ENCODE assay signal across 32 mouse cellular contexts in genomic region chr10:90732823-90733222, GRCm38 (mm10).
A peak's percentile ranks its signal among the peaks of the same experiment; 100 is the strongest.
DNase-seq lines count a peak whose midpoint lies in the region; ATAC-seq lines count a peak whose summit lies in the region.
"Had no signal": no experiment of that assay in that cellular context is flagged by ENCODE, and none has a peak within 500 bp of the region (broad histone marks: within the 10 kb centered on the region; RNA-seq: fewer than 3 reads in every experiment).

No protein-coding gene starts in this region.

- no peaks in the 10 kb centered on the region for H3K4me1 ChIP-seq in liver, embryonic 11.5 days (replicated peaks; ENCODE audit: control insufficient read depth, insufficient read depth, low read length)

- DNase-seq in 3134 (ENCODE audit: extremely low read depth, insufficient read length, low spot score) (peak; percentile 27), 3T3-L1 (ENCODE audit: low read depth, low spot score) (peak; percentile 78), NIH3T3 (ENCODE audit: low read depth) (peak; percentile 55)
- peak; percentile 51 to 54 for DNase-seq in B cell, adult 2 months
- no peak for DNase-seq in lung, postnatal 25 days (ENCODE audit: low spot score)
- DNase-seq in right cerebral cortex, postnatal 4 days: no peak
- DNase-seq in liver, embryonic 11.5 days (ENCODE audit: low spot score): no peak
- DNase-seq: adrenal gland, adult 8-10 months; adrenal gland, postnatal 25 days; cerebellum, adult 11-12 months; cerebellum, adult 8-10 months; cerebellum, postnatal 10 days; cerebellum, postnatal 36 days; embryo, embryonic 11 days; gastrocnemius, postnatal 10 days; gastrocnemius, postnatal 36 days; heart, adult 2 months; heart, postnatal 14 days; heart, postnatal 4 days had no signal

- H3K9me3 ChIP-seq in liver, embryonic 11.5 days (ENCODE audit: control insufficient read depth, low read length): no peaks in the 10 kb centered on the region
- H3K9me3 ChIP-seq: embryonic facial prominence, embryonic 10.5 days; embryonic facial prominence, embryonic 13.5 days; forebrain, embryonic 10.5 days; forebrain, embryonic 13.5 days; G1E; heart, embryonic 10.5 days; heart, embryonic 13.5 days; hindbrain, embryonic 12.5 days; hindbrain, embryonic 15.5 days had no signal

- 48% methylated on average over 4 of the region's 4 CpGs for WGBS in liver, embryonic 11.5 days

- no peaks in the 10 kb centered on the region for H3K36me3 ChIP-seq in liver, embryonic 11.5 days (ENCODE audit: control insufficient read depth, insufficient read depth, low read length)
- H3K36me3 ChIP-seq: embryonic facial prominence, embryonic 10.5 days; embryonic facial prominence, embryonic 13.5 days; forebrain, embryonic 10.5 days; G1E; heart, embryonic 10.5 days; heart, embryonic 13.5 days; hindbrain, embryonic 12.5 days; hindbrain, embryonic 15.5 days had no signal

- ATAC-seq in CD4-positive, CD25-positive, alpha-beta regulatory T cell, adult 4 months: no peak
- ATAC-seq in liver, embryonic 11.5 days (replicated peaks; ENCODE audit: low FRiP score): no peak
- ATAC-seq: activated CD4-positive, CD25-positive, alpha-beta regulatory T cell, adult 4 months; forebrain, embryonic 16.5 days had no signal

- H3K4me2 ChIP-seq in liver, embryonic 11.5 days: no peak overlapping the region
- H3K4me2 ChIP-seq: embryonic facial prominence, embryonic 13.5 days; forebrain, embryonic 13.5 days; heart, embryonic 13.5 days; hindbrain, embryonic 12.5 days; hindbrain, embryonic 15.5 days had no signal

- no peak overlapping the region for H3K9ac ChIP-seq in liver, embryonic 11.5 days (ENCODE audit: low read depth, low read length)
- H3K9ac ChIP-seq: embryonic facial prominence, embryonic 13.5 days; forebrain, embryonic 13.5 days; heart, embryonic 13.5 days; hindbrain, embryonic 12.5 days; hindbrain, embryonic 15.5 days had no signal

- H3K27me3 ChIP-seq in liver, embryonic 11.5 days (replicated peaks; ENCODE audit: control insufficient read depth, insufficient read depth, low read length): no peaks in the 10 kb centered on the region
- H3K27me3 ChIP-seq: hindbrain, embryonic 15.5 days had no signal

- H3K27ac ChIP-seq in liver, embryonic 11.5 days (ENCODE audit: low read depth, low read length): no peak overlapping the region
- H3K27ac ChIP-seq: embryonic facial prominence, embryonic 10.5 days; embryonic facial prominence, embryonic 13.5 days; forebrain, embryonic 10.5 days; forebrain, embryonic 13.5 days; heart, adult 2 months; heart, embryonic 10.5 days; heart, embryonic 13.5 days; hindbrain, embryonic 12.5 days; hindbrain, embryonic 15.5 days had no signal

- H3K4me3 ChIP-seq in liver, embryonic 11.5 days (ENCODE audit: low read depth, low read length): no peak overlapping the region
- H3K4me3 ChIP-seq: embryonic facial prominence, embryonic 10.5 days; embryonic facial prominence, embryonic 13.5 days; erythroblast, embryonic 14.5 days; forebrain, embryonic 10.5 days; forebrain, embryonic 13.5 days; heart, adult 2 months; heart, embryonic 10.5 days; heart, embryonic 13.5 days; hindbrain, embryonic 12.5 days; hindbrain, embryonic 15.5 days had no signal

Comparison
In these comparisons a context has a peak if more than half of its experiments do, and no peak if none do; other contexts are left out.
1. DNase-seq: peak in 3134 (single experiment), 3T3-L1 (single experiment), B cell, adult 2 months (2 of 2) and NIH3T3 (single experiment); none in lung, postnatal 25 days (single experiment), right cerebral cortex, postnatal 4 days (single experiment) and liver, embryonic 11.5 days (single experiment).